In the genomic region with DNA sequence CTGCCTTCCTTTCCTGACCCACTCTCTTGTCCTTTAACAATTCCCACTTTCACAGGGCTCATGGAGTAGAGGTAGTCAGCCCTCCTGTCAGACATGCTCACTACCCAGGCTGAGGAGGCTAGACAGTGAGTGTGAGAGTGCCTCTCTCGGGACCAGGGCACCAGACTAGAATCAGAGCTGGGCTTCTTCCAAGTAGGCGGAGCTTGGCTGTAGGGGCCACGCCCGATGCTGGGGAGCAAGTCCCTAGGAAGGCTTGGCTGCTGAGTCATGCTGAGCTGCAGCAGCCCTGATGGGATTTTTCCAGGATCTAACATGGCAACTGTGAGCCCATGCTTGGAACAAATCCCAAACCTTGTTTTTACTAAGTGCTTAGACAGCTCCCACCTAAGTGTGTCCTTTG, we compare ENCODE assay signal across 1 mouse cellular context.
TF ChIP-seq lines count a peak whose summit lies in the region.

No protein-coding gene starts in this region.

TF ChIP-seq in MEL, 35 proteins besides CTCF, POLR2A, EP300 and RAD21 (continued from another document):
- peak; percentile 20; the same call in 1 of the 2 replicates for TF ChIP-seq MAFK (IDR thresholded peaks at IDR 0.05; ENCODE audit: borderline replicate concordance, low read depth, low read length)
- no peak for TF ChIP-seq JUND (IDR thresholded peaks at IDR 0.05; ENCODE audit: low read depth, low read length)
- no peak for TF ChIP-seq SMC3 (IDR thresholded peaks at IDR 0.05; ENCODE audit: low read depth, low read length)
- no peak for TF ChIP-seq MEF2A (IDR thresholded peaks at IDR 0.05; ENCODE audit: extremely low read depth, insufficient replicate concordance, low read depth, low read length, poor library complexity, severe bottlenecking)
- no peak for TF ChIP-seq USF1 (IDR thresholded peaks at IDR 0.05; ENCODE audit: low read depth, low read length)
- peak; percentile 84 for TF ChIP-seq GABPA (IDR thresholded peaks at IDR 0.05; ENCODE audit: low read depth, low read length)
